Mouse (Mus musculus): ENCODE results near the gene Tmem229a. TPM values are rescaled to one million over a fixed set of nuclear protein-coding genes. Genes with fewer than 3 reads are reported as not detected.

Gene Tmem229a
- total RNA-seq, 1 experiment, result 0.62 TPM

- DNase-seq (ENCODE audit: low read depth, low spot score), result no peak
- Histone ChIP-seq H3K36me3 (ENCODE audit: control insufficient read depth, insufficient read depth, low read length, poor library complexity, severe bottlenecking) (no peaks in the 10 kb centered on the region), H3K9me3 (ENCODE audit: control insufficient read depth, insufficient read depth, low read depth, low read length) (no peaks in the 10 kb centered on the region), H3K4me3 (ENCODE audit: insufficient read depth in 1 of 2, low read depth in 1 of 2, low read length in 2 of 2, poor library complexity in 1 of 2, severe bottlenecking in 1 of 2) (no peak overlapping the region), H3K27ac (ENCODE audit: insufficient read depth, low read depth, low read length, poor library complexity, severe bottlenecking) (no peak overlapping the region), H3K9ac (ENCODE audit: insufficient read depth, low read depth, low read length, poor library complexity, severe bottlenecking) (no peak overlapping the region), H3K4me1 (ENCODE audit: control insufficient read depth in 2 of 2, insufficient read depth in 2 of 2, low read length in 2 of 2, poor library complexity in 1 of 2) (no peaks in the 10 kb centered on the region)
- no peak for TF ChIP-seq ZC3H11A (IDR thresholded peaks at IDR 0.05; ENCODE audit: borderline replicate concordance, low read depth, low read length)
- TF ChIP-seq CHD2 (IDR thresholded peaks at IDR 0.05; ENCODE audit: low read depth, low read length), result no peak
- TF ChIP-seq MAFK (IDR thresholded peaks at IDR 0.05; ENCODE audit: insufficient read depth, low read depth, low read length), result no peak
- no peak for TF ChIP-seq ZNF384 (IDR thresholded peaks at IDR 0.05; ENCODE audit: low read depth, low read length)
- no peak for TF ChIP-seq HCFC1 (IDR thresholded peaks at IDR 0.05; ENCODE audit: borderline replicate concordance, insufficient read depth, low read length)
- in situ Hi-C loops (cut with MboI; ENCODE audit: low sequenced_read_pairs in 2 of 2, unreplicated experiment in 2 of 2), result no loop called here
Measured at GRCm38 (mm10) chr6:24968471-24969223, 12.6 kb upstream of the Tmem229a start.

- no peak overlapping the region for H3K9ac ChIP-seq (ENCODE audit: insufficient read depth, low read depth, low read length, poor library complexity, severe bottlenecking)
- no peaks in the 10 kb centered on the region for H3K36me3 ChIP-seq (ENCODE audit: control insufficient read depth, insufficient read depth, low read length, poor library complexity, severe bottlenecking)
- H3K4me1 ChIP-seq (ENCODE audit: control insufficient read depth in 2 of 2, insufficient read depth in 2 of 2, low read length in 2 of 2, poor library complexity in 1 of 2), result no peaks in the 10 kb centered on the region
- in situ Hi-C loops (cut with MboI; ENCODE audit: low sequenced_read_pairs in 2 of 2, unreplicated experiment in 2 of 2), result no loop called here
- H3K27ac ChIP-seq (ENCODE audit: insufficient read depth, low read depth, low read length, poor library complexity, severe bottlenecking), result no peak overlapping the region
- TF ChIP-seq CHD2 (IDR thresholded peaks at IDR 0.05; ENCODE audit: low read depth, low read length) (no peak), ZC3H11A (IDR thresholded peaks at IDR 0.05; ENCODE audit: borderline replicate concordance, low read depth, low read length) (no peak), MAFK (IDR thresholded peaks at IDR 0.05; ENCODE audit: insufficient read depth, low read depth, low read length) (no peak), HCFC1 (IDR thresholded peaks at IDR 0.05; ENCODE audit: borderline replicate concordance, insufficient read depth, low read length) (no peak)
- DNase-seq (ENCODE audit: low read depth, low spot score), result no peak
- no peaks in the 10 kb centered on the region for H3K9me3 ChIP-seq (ENCODE audit: control insufficient read depth, insufficient read depth, low read depth, low read length)
- H3K4me3 ChIP-seq (ENCODE audit: insufficient read depth in 1 of 2, low read depth in 1 of 2, low read length in 2 of 2, poor library complexity in 1 of 2, severe bottlenecking in 1 of 2), result no peak overlapping the region
Measured at GRCm38 (mm10) chr6:24967726-24968125, 11.6 kb upstream of the Tmem229a start.

- DNase-seq (ENCODE audit: low read depth, low spot score), result no peak
- in situ Hi-C loops (cut with MboI; ENCODE audit: low sequenced_read_pairs in 2 of 2, unreplicated experiment in 2 of 2), result no loop called here
- no peaks in the 10 kb centered on the region for H3K4me1 ChIP-seq (ENCODE audit: control insufficient read depth in 2 of 2, insufficient read depth in 2 of 2, low read length in 2 of 2, poor library complexity in 1 of 2)
- no peaks in the 10 kb centered on the region for H3K9me3 ChIP-seq (ENCODE audit: control insufficient read depth, insufficient read depth, low read depth, low read length)
- no peak overlapping the region for H3K9ac ChIP-seq (ENCODE audit: insufficient read depth, low read depth, low read length, poor library complexity, severe bottlenecking)
- no peak overlapping the region for H3K27ac ChIP-seq (ENCODE audit: insufficient read depth, low read depth, low read length, poor library complexity, severe bottlenecking)
- TF ChIP-seq ZC3H11A (IDR thresholded peaks at IDR 0.05; ENCODE audit: borderline replicate concordance, low read depth, low read length) (no peak), MAFK (IDR thresholded peaks at IDR 0.05; ENCODE audit: insufficient read depth, low read depth, low read length) (no peak), CHD2 (IDR thresholded peaks at IDR 0.05; ENCODE audit: low read depth, low read length) (no peak), ZNF384 (IDR thresholded peaks at IDR 0.05; ENCODE audit: low read depth, low read length) (no peak), HCFC1 (IDR thresholded peaks at IDR 0.05; ENCODE audit: borderline replicate concordance, insufficient read depth, low read length) (no peak)
- H3K36me3 ChIP-seq (ENCODE audit: control insufficient read depth, insufficient read depth, low read length, poor library complexity, severe bottlenecking), result no peaks in the 10 kb centered on the region
- no peak overlapping the region for H3K4me3 ChIP-seq (ENCODE audit: insufficient read depth in 1 of 2, low read depth in 1 of 2, low read length in 2 of 2, poor library complexity in 1 of 2, severe bottlenecking in 1 of 2)
Measured at GRCm38 (mm10) chr6:24966010-24966682, 10.0 kb upstream of the Tmem229a start.

GRCm38 (mm10) chr6:24963754-24964153 lies 7.7 kb upstream of the Tmem229a start:
- Histone ChIP-seq H3K9me3 (ENCODE audit: control insufficient read depth, insufficient read depth, low read depth, low read length) (no peaks in the 10 kb centered on the region), H3K36me3 (ENCODE audit: control insufficient read depth, insufficient read depth, low read length, poor library complexity, severe bottlenecking) (no peaks in the 10 kb centered on the region), H3K27ac (ENCODE audit: insufficient read depth, low read depth, low read length, poor library complexity, severe bottlenecking) (no peak overlapping the region), H3K4me3 (ENCODE audit: insufficient read depth in 1 of 2, low read depth in 1 of 2, low read length in 2 of 2, poor library complexity in 1 of 2, severe bottlenecking in 1 of 2) (no peak overlapping the region), H3K9ac (ENCODE audit: insufficient read depth, low read depth, low read length, poor library complexity, severe bottlenecking) (no peak overlapping the region), H3K4me1 (ENCODE audit: control insufficient read depth in 2 of 2, insufficient read depth in 2 of 2, low read length in 2 of 2, poor library complexity in 1 of 2) (no peaks in the 10 kb centered on the region)
- no peak for DNase-seq (ENCODE audit: low read depth, low spot score)
- in situ Hi-C loops (cut with MboI; ENCODE audit: low sequenced_read_pairs in 2 of 2, unreplicated experiment in 2 of 2), result no loop called here
- no peak for TF ChIP-seq CHD2 (IDR thresholded peaks at IDR 0.05; ENCODE audit: low read depth, low read length)
- TF ChIP-seq HCFC1 (IDR thresholded peaks at IDR 0.05; ENCODE audit: borderline replicate concordance, insufficient read depth, low read length), result no peak
- TF ChIP-seq ZNF384 (IDR thresholded peaks at IDR 0.05; ENCODE audit: low read depth, low read length), result no peak
- TF ChIP-seq ZC3H11A (IDR thresholded peaks at IDR 0.05; ENCODE audit: borderline replicate concordance, low read depth, low read length), result no peak
- TF ChIP-seq MAFK (IDR thresholded peaks at IDR 0.05; ENCODE audit: insufficient read depth, low read depth, low read length), result no peak
